Mouse (Mus musculus): ENCODE data around the gene Gpt2.

Gpt2 gene

GRCm38 (mm10) chr8:85487906-85488620 lies 4.3 kb upstream of the Gpt2 start:
- no peak for DNase-seq (ENCODE audit: low spot score)

- no peak for DNase-seq (ENCODE audit: low spot score)
Measured at GRCm38 (mm10) chr8:85488631-85489030, 3.7 kb upstream of the Gpt2 start.

GRCm38 (mm10) chr8:85489546-85489945 lies 2.8 kb upstream of the Gpt2 start:
- DNase-seq (ENCODE audit: low spot score): no peak

- no peak for DNase-seq (ENCODE audit: low spot score)
Measured at GRCm38 (mm10) chr8:85492940-85493931, 860 bp downstream of the Gpt2 start.

- DNase-seq (ENCODE audit: low spot score): no peak
Measured at GRCm38 (mm10) chr8:85496125-85496524, 3.7 kb downstream of the Gpt2 start.

GRCm38 (mm10) chr8:85496778-85497177 lies 4.4 kb downstream of the Gpt2 start:
- no peak for DNase-seq (ENCODE audit: low spot score)

- DNase-seq (ENCODE audit: low spot score): no peak
Measured at GRCm38 (mm10) chr8:85498577-85498976, 6.2 kb downstream of the Gpt2 start.

GRCm38 (mm10) chr8:85500460-85500859 lies 8.1 kb downstream of the Gpt2 start:
- DNase-seq (ENCODE audit: low spot score): no peak

- no peak for DNase-seq (ENCODE audit: low spot score)
Measured at GRCm38 (mm10) chr8:85500955-85501685, 8.7 kb downstream of the Gpt2 start.

GRCm38 (mm10) chr8:85502381-85502780 lies 10.0 kb downstream of the Gpt2 start:
- DNase-seq (ENCODE audit: low spot score): no peak

- no peak for DNase-seq (ENCODE audit: low spot score)
Measured at GRCm38 (mm10) chr8:85503065-85503464, 10.7 kb downstream of the Gpt2 start.

- DNase-seq (ENCODE audit: low spot score): no peak
Measured at GRCm38 (mm10) chr8:85504704-85505103, 12.3 kb downstream of the Gpt2 start.

GRCm38 (mm10) chr8:85506620-85507019 lies 14.2 kb downstream of the Gpt2 start:
- DNase-seq (ENCODE audit: low spot score): no peak

- no peak for DNase-seq (ENCODE audit: low spot score)
Measured at GRCm38 (mm10) chr8:85508661-85509060, 16.3 kb downstream of the Gpt2 start.

- no peak for DNase-seq (ENCODE audit: low spot score)
Measured at GRCm38 (mm10) chr8:85512234-85512633, 19.9 kb downstream of the Gpt2 start.

- no peak for DNase-seq (ENCODE audit: low spot score)
Measured at GRCm38 (mm10) chr8:85513283-85513682, 20.9 kb downstream of the Gpt2 start.

GRCm38 (mm10) chr8:85515391-85515790 lies 23.0 kb downstream of the Gpt2 start:
- no peak for DNase-seq (ENCODE audit: low spot score)

GRCm38 (mm10) chr8:85517336-85517735 lies 25.0 kb downstream of the Gpt2 start:
- no peak for DNase-seq (ENCODE audit: low spot score)

GRCm38 (mm10) chr8:85517956-85518355 lies 25.6 kb downstream of the Gpt2 start:
- no peak for DNase-seq (ENCODE audit: low spot score)

- DNase-seq (ENCODE audit: low spot score): no peak
Measured at GRCm38 (mm10) chr8:85520586-85520985, 28.2 kb downstream of the Gpt2 start.

GRCm38 (mm10) chr8:85521332-85521731 lies 29.0 kb downstream of the Gpt2 start:
- DNase-seq (ENCODE audit: low spot score): no peak

GRCm38 (mm10) chr8:85524086-85524485 lies 31.7 kb downstream of the Gpt2 start:
- no peak for DNase-seq (ENCODE audit: low spot score)
